Mouse (Mus musculus): ENCODE results near the gene Hddc3. TPM values are rescaled to one million over a fixed set of nuclear protein-coding genes. Genes with fewer than 3 reads are reported as not detected.

Gene Hddc3
- total RNA-seq, 1 experiment from 2014 or later = 6.6 TPM

- ATAC-seq (ENCODE audit: extremely low read depth, insufficient number of reproducible peaks, low FRiP score, poor library complexity, severe bottlenecking) = no peak
Observed at GRCm38 (mm10) chr7:80326076-80326475, 16.8 kb upstream of the Hddc3 start.

GRCm38 (mm10) chr7:80330278-80330677 is 12.6 kb upstream of the Hddc3 start:
- ATAC-seq (ENCODE audit: extremely low read depth, insufficient number of reproducible peaks, low FRiP score, poor library complexity, severe bottlenecking) = no peak

- no peak for ATAC-seq (ENCODE audit: extremely low read depth, insufficient number of reproducible peaks, low FRiP score, poor library complexity, severe bottlenecking)
Observed at GRCm38 (mm10) chr7:80331433-80331832, 11.5 kb upstream of the Hddc3 start.

GRCm38 (mm10) chr7:80334848-80335247 is 8.1 kb upstream of the Hddc3 start:
- no peak for ATAC-seq (ENCODE audit: extremely low read depth, insufficient number of reproducible peaks, low FRiP score, poor library complexity, severe bottlenecking)

GRCm38 (mm10) chr7:80336932-80337331 is 6.0 kb upstream of the Hddc3 start:
- ATAC-seq (ENCODE audit: extremely low read depth, insufficient number of reproducible peaks, low FRiP score, poor library complexity, severe bottlenecking) = no peak

GRCm38 (mm10) chr7:80339371-80339770 is 3.5 kb upstream of the Hddc3 start:
- no peak for ATAC-seq (ENCODE audit: extremely low read depth, insufficient number of reproducible peaks, low FRiP score, poor library complexity, severe bottlenecking)

- peak; percentile 82 for ATAC-seq (ENCODE audit: extremely low read depth, insufficient number of reproducible peaks, low FRiP score, poor library complexity, severe bottlenecking)
Observed at GRCm38 (mm10) chr7:80339793-80340628, 2.9 kb upstream of the Hddc3 start.

GRCm38 (mm10) chr7:80340793-80341192 is 2.1 kb upstream of the Hddc3 start, which contains the start of gene Unc45a:
TSS of gene Unc45a (minus strand) at chr7:80341005.
- peak; percentile 62 for ATAC-seq (ENCODE audit: extremely low read depth, insufficient number of reproducible peaks, low FRiP score, poor library complexity, severe bottlenecking)

GRCm38 (mm10) chr7:80341793-80342192 is 1.1 kb upstream of the Hddc3 start:
- ATAC-seq (ENCODE audit: extremely low read depth, insufficient number of reproducible peaks, low FRiP score, poor library complexity, severe bottlenecking) = no peak

- ATAC-seq (ENCODE audit: extremely low read depth, insufficient number of reproducible peaks, low FRiP score, poor library complexity, severe bottlenecking) = no peak
Observed at GRCm38 (mm10) chr7:80343270-80344018, 540 bp downstream of the Hddc3 start.

- ATAC-seq (ENCODE audit: extremely low read depth, insufficient number of reproducible peaks, low FRiP score, poor library complexity, severe bottlenecking) = no peak
Observed at GRCm38 (mm10) chr7:80346173-80346572, 3.3 kb downstream of the Hddc3 start.

GRCm38 (mm10) chr7:80346830-80347229 is 3.9 kb downstream of the Hddc3 start:
- no peak for ATAC-seq (ENCODE audit: extremely low read depth, insufficient number of reproducible peaks, low FRiP score, poor library complexity, severe bottlenecking)

GRCm38 (mm10) chr7:80347670-80348586 is 5.0 kb downstream of the Hddc3 start:
- ATAC-seq (ENCODE audit: extremely low read depth, insufficient number of reproducible peaks, low FRiP score, poor library complexity, severe bottlenecking) = no peak

- no peak for ATAC-seq (ENCODE audit: extremely low read depth, insufficient number of reproducible peaks, low FRiP score, poor library complexity, severe bottlenecking)
Observed at GRCm38 (mm10) chr7:80350808-80351207, 7.9 kb downstream of the Hddc3 start.

GRCm38 (mm10) chr7:80352920-80353319 is 10.0 kb downstream of the Hddc3 start:
- ATAC-seq (ENCODE audit: extremely low read depth, insufficient number of reproducible peaks, low FRiP score, poor library complexity, severe bottlenecking) = no peak

- no peak for ATAC-seq (ENCODE audit: extremely low read depth, insufficient number of reproducible peaks, low FRiP score, poor library complexity, severe bottlenecking)
Observed at GRCm38 (mm10) chr7:80356351-80356750, 13.4 kb downstream of the Hddc3 start.

GRCm38 (mm10) chr7:80357156-80357555 is 14.3 kb downstream of the Hddc3 start:
- no peak for ATAC-seq (ENCODE audit: extremely low read depth, insufficient number of reproducible peaks, low FRiP score, poor library complexity, severe bottlenecking)

GRCm38 (mm10) chr7:80358039-80358438 is 15.1 kb downstream of the Hddc3 start:
- ATAC-seq (ENCODE audit: extremely low read depth, insufficient number of reproducible peaks, low FRiP score, poor library complexity, severe bottlenecking) = no peak

- ATAC-seq (ENCODE audit: extremely low read depth, insufficient number of reproducible peaks, low FRiP score, poor library complexity, severe bottlenecking) = no peak
Observed at GRCm38 (mm10) chr7:80360435-80360834, 17.5 kb downstream of the Hddc3 start.

Data from neutrophil, adult 5-6 weeks (primary cell).